Mouse (Mus musculus): Measurements from ENCODE around the gene Gm17604.

Gene Gm17604

GRCm38 (mm10) chrX:165004779-165005324 lies at the start of gene Gm17604:
Gene Gm17604 (minus strand): TSS chrX:165004829.
- no peak for DNase-seq

- no peak for DNase-seq
These were observed 45.3 kb upstream of the Gm17604 start for GRCm38 (mm10) chrX:165049929-165050328.

- DNase-seq = no peak
These were observed 1.5 kb downstream of the Gm17604 start for GRCm38 (mm10) chrX:165003141-165003540.

GRCm38 (mm10) chrX:164980193-164980775 lies 24.3 kb downstream of the Gm17604 start, which contains the start of the genes Mospd2 and Fancb:
Gene Mospd2 (minus strand): TSS chrX:164980375.
Gene Fancb (plus strand): TSS chrX:164980592.
- DNase-seq = peak; percentile 97

- no peak for DNase-seq
These were observed 25.8 kb downstream of the Gm17604 start for GRCm38 (mm10) chrX:164978866-164979265.

GRCm38 (mm10) chrX:164971206-164971605 lies 33.4 kb downstream of the Gm17604 start:
- no peak for DNase-seq

- no peak for DNase-seq
These were observed 38.7 kb downstream of the Gm17604 start for GRCm38 (mm10) chrX:164965750-164966448.

Measured in kidney, adult 11 months (tissue).